Mouse (Mus musculus): Measurements from ENCODE around the gene Sept9.

DNA sequence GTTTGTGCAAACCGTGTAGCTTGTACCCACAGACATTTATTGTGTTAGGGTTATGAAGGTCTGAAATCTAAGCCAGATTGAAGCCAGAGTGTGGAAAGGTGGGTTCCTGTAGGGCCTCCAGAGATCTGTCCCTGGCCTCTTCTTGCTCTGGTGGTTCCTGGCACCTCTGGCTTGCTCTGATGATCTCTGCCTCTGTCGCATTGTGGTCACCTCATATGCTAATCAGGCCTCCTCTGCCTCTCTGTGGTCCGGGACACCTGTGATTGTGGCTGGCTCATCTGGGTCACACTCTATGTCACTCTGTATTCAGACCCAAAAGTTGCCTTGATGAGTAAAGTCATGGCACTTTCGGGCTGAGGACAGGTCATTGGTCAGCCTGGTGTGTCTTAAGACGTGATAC, 128.2 kb downstream of the Sept9 start:
- TF ChIP-seq CTCF (IDR thresholded peaks at IDR 0.05) = no peak
- no peak for TF ChIP-seq EP300 (IDR thresholded peaks at IDR 0.05)
